Mouse (Mus musculus): ENCODE data around the gene Rc3h1. TPM values are rescaled to one million over a fixed set of nuclear protein-coding genes. Genes with fewer than 3 reads are reported as not detected.

Rc3h1 gene
- polyA plus RNA-seq, 1 experiment from 2014 or later = 8.8 TPM

DNA sequence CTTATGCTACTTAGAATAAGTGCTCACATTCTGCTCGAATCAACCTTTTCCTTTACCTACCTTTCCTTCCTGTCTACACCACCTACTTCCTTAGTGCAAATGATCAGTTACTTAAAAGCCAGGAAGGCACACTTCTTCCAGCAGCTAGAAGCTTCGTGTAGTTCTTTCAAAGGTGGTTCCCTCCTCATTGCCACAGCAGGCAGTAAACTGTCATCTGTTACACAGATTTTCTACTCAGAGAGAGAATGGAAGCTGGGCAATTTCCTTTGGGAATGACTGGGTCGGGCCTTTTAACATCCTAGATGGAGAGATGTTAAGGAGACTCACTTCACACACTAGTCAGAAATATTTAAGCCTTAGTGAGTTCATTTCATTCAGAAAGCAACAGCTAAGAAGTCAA, 99.3 kb downstream of the Rc3h1 start:
- WGBS = 69% methylated on average over 3 of the region's 3 CpGs
- no peak overlapping the region for H3K4me2 ChIP-seq

DNA sequence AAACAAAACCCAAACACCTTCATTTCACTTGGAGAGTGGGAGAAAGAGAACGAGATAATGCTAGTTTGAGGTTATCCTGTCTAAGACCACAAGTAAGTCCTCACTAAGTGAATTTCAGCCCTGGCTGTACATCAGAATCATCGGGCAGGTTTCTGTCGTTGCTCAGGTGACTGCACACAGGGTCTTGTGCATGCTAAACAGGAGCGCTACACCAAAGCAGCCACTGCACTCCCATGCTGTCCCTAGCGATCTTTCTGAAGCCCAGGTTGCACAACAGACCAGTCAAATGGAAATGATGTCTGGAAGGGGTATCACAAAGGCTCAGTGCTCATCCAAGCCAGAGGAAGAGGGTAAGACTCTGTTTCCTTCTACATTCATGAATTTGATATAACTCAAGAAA, 100.3 kb downstream of the Rc3h1 start:
- no peak overlapping the region for H3K4me2 ChIP-seq
- H3K4me1 ChIP-seq (ENCODE audit: control insufficient read depth, insufficient read depth, low read length) = no peaks in the 10 kb centered on the region
- no peak overlapping the region for H3K27ac ChIP-seq (ENCODE audit: low read depth, low read length)
- no peak for ATAC-seq (ENCODE audit: low FRiP score)
- H3K36me3 ChIP-seq (ENCODE audit: control insufficient read depth, insufficient read depth, low read length) = no peaks in the 10 kb centered on the region; the same call in 1 of the 2 replicates
- no peaks in the 10 kb centered on the region for H3K9me3 ChIP-seq (ENCODE audit: control insufficient read depth, low read length)
- DNase-seq (ENCODE audit: low spot score, missing footprints) = no peak
- H3K27me3 ChIP-seq (ENCODE audit: control insufficient read depth, insufficient read depth, low read length) = no peaks in the 10 kb centered on the region
- 83% methylated on average over 5 of the region's 5 CpGs for WGBS
- no peak overlapping the region for H3K9ac ChIP-seq (ENCODE audit: low read length)
- H3K4me3 ChIP-seq (ENCODE audit: low read depth, low read length) = no peak overlapping the region

More for the DNA sequence above, 99.3 kb downstream of the Rc3h1 start:
- Histone ChIP-seq H3K9ac (ENCODE audit: low read length) (no peak overlapping the region), H3K9me3 (ENCODE audit: control insufficient read depth, low read length) (no peaks in the 10 kb centered on the region), H3K27ac (ENCODE audit: low read depth, low read length) (no peak overlapping the region), H3K4me3 (ENCODE audit: low read depth, low read length) (no peak overlapping the region), H3K4me1 (ENCODE audit: control insufficient read depth, insufficient read depth, low read length) (no peaks in the 10 kb centered on the region), H3K36me3 (ENCODE audit: control insufficient read depth, insufficient read depth, low read length) (no peaks in the 10 kb centered on the region; the same call in 1 of the 2 replicates), H3K27me3 (ENCODE audit: control insufficient read depth, insufficient read depth, low read length) (no peaks in the 10 kb centered on the region)
- ATAC-seq (ENCODE audit: low FRiP score) = no peak
- no peak for DNase-seq (ENCODE audit: low spot score, missing footprints)

DNA sequence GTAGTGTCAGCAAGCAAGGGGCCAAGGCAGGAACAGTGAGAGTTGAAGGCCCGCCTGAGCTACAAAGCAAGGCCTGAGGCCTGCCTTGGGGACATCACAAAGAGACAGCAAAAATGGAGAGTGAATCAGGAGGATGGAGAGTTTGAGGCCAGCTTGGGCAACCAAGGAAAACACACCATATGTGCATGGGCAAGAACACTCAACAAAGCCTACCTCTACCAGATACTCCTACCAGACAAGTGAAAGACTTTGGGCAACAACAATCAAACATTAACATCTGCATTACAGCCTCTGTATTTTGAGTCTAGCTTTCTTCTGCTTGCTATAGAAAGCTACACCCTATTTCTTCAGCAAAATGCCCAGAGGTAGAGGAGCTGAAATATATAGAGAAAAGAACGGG, 101.8 kb downstream of the Rc3h1 start:
- Histone ChIP-seq H3K4me3 (ENCODE audit: low read depth, low read length) (no peak overlapping the region), H3K36me3 (ENCODE audit: control insufficient read depth, insufficient read depth, low read length) (peaks cover 2% of the 10 kb centered on the region; the same call in 1 of the 2 replicates), H3K9ac (ENCODE audit: low read length) (no peak overlapping the region), H3K4me2 (no peak overlapping the region), H3K9me3 (ENCODE audit: control insufficient read depth, low read length) (no peaks in the 10 kb centered on the region), H3K4me1 (ENCODE audit: control insufficient read depth, insufficient read depth, low read length) (no peaks in the 10 kb centered on the region), H3K27ac (ENCODE audit: low read depth, low read length) (no peak overlapping the region), H3K27me3 (ENCODE audit: control insufficient read depth, insufficient read depth, low read length) (no peaks in the 10 kb centered on the region)
- 90% methylated on average over 2 of the region's 2 CpGs for WGBS
- ATAC-seq (ENCODE audit: low FRiP score) = no peak
- no peak for DNase-seq (ENCODE audit: low spot score, missing footprints)

DNA sequence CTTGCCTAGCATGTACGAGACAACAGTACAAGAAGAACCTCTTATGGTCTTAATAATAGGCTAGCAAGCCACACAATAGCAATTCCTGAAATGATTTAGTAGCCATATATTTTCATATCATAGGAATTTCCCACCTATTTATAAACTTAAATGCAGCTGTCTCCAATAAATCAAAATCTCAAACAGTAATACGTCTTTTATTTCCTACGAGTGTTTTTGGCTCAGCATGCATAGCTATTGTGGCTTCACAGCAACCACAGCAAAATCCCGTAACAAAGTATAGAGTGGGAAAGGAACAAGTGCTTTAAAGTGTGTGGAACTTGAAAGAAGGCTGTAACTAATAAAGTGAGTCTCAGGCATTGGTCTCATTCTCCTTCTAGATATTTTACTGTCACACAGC, 104.2 kb downstream of the Rc3h1 start:
- H3K4me1 ChIP-seq (ENCODE audit: control insufficient read depth, insufficient read depth, low read length) = no peaks in the 10 kb centered on the region
- H3K4me2 ChIP-seq = no peak overlapping the region
- 95% methylated on average over 4 of the region's 4 CpGs for WGBS
- ATAC-seq (ENCODE audit: low FRiP score) = no peak
- no peaks in the 10 kb centered on the region for H3K9me3 ChIP-seq (ENCODE audit: control insufficient read depth, low read length)
- no peak for DNase-seq (ENCODE audit: low spot score, missing footprints)
- no peaks in the 10 kb centered on the region for H3K27me3 ChIP-seq (ENCODE audit: control insufficient read depth, insufficient read depth, low read length)
- H3K4me3 ChIP-seq (ENCODE audit: low read depth, low read length) = no peak overlapping the region
- H3K9ac ChIP-seq (ENCODE audit: low read length) = no peak overlapping the region
- H3K27ac ChIP-seq (ENCODE audit: low read depth, low read length) = no peak overlapping the region
- H3K36me3 ChIP-seq (ENCODE audit: control insufficient read depth, insufficient read depth, low read length) = peaks cover 2% of the 10 kb centered on the region; the same call in 1 of the 2 replicates

DNA sequence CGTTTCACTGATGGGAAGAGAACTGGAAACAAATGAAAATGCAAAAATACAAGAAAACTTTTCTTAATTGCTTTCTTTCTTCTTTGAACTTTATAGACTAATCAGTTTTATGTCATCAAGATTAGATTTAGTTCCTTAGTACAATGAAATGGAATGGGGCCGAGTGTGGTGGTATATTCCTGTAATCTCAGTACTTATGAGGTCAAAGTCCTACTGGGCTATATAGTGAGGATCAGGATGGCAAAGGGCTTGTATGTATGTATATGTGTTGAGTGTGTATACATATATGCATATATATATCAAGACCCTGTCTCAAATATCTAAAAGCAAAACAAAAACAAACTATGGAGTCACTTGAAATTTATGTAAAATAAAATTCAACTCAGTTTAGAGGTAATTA, 110.2 kb downstream of the Rc3h1 start:
- Histone ChIP-seq H3K4me3 (ENCODE audit: low read depth, low read length) (no peak overlapping the region), H3K4me2 (no peak overlapping the region), H3K4me1 (ENCODE audit: control insufficient read depth, insufficient read depth, low read length) (no peaks in the 10 kb centered on the region), H3K9ac (ENCODE audit: low read length) (no peak overlapping the region), H3K27me3 (ENCODE audit: control insufficient read depth, insufficient read depth, low read length) (no peaks in the 10 kb centered on the region), H3K36me3 (ENCODE audit: control insufficient read depth, insufficient read depth, low read length) (peaks cover 10% of the 10 kb centered on the region; the same call in 1 of the 2 replicates), H3K27ac (ENCODE audit: low read depth, low read length) (no peak overlapping the region), H3K9me3 (ENCODE audit: control insufficient read depth, low read length) (no peaks in the 10 kb centered on the region)
- DNase-seq (ENCODE audit: low spot score, missing footprints) (no peak), ATAC-seq (ENCODE audit: low FRiP score) (no peak)
- WGBS = 79% methylated on average over 2 of the region's 2 CpGs

DNA sequence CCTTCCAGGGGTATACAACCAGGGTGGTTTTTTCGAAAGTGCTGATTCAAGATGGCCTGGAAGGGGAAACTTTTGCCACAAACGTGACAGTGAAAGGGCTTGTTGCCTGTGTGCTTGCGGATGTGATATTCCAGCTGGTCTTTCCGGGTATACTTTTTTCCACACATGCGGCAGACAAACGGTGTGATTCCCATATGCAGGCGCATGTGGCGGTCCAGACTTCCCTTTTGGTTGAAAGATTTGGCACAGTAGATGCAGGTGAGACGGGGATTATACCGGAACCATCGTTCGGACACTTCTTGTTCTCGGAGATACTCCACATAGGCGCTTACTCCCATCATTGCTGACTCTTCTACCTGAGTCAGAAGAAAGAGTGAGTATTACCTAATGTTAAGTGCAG, 113.8 kb downstream of the Rc3h1 start:
- Histone ChIP-seq H3K9me3 (ENCODE audit: control insufficient read depth, low read length) (no peaks in the 10 kb centered on the region), H3K9ac (ENCODE audit: low read length) (no peak overlapping the region), H3K4me3 (ENCODE audit: low read depth, low read length) (no peak overlapping the region), H3K36me3 (ENCODE audit: control insufficient read depth, insufficient read depth, low read length) (peaks cover 9% of the 10 kb centered on the region; the same call in 1 of the 2 replicates), H3K27ac (ENCODE audit: low read depth, low read length) (no peak overlapping the region), H3K4me2 (no peak overlapping the region), H3K27me3 (ENCODE audit: control insufficient read depth, insufficient read depth, low read length) (no peaks in the 10 kb centered on the region), H3K4me1 (ENCODE audit: control insufficient read depth, insufficient read depth, low read length) (no peaks in the 10 kb centered on the region)
- DNase-seq (ENCODE audit: low spot score, missing footprints) = no peak
- no peak for ATAC-seq (ENCODE audit: low FRiP score)
- WGBS = 96% methylated on average over 14 of the region's 14 CpGs

Other genes with a start within 250 kb of the Rc3h1 start
- gene Rabgap1l, start 113.2 kb upstream of the Rc3h1 start, polyA plus RNA-seq (2014; fragmentation: Nextera tagmentation; extraction: Ambion mirVana) = 12.2 and 12.8 TPM in 2 replicates
- 1.4 and 1.9 TPM in 2 replicates for gene Serpinc1, start 72.2 kb downstream of the Rc3h1 start, polyA plus RNA-seq (2014; fragmentation: Nextera tagmentation; extraction: Ambion mirVana)
- gene Zbtb37, start 128.4 kb downstream of the Rc3h1 start, polyA plus RNA-seq (2014; fragmentation: Nextera tagmentation; extraction: Ambion mirVana) = 10.7 and 15.0 TPM in 2 replicates
- gene Dars2, start 164.2 kb downstream of the Rc3h1 start, polyA plus RNA-seq (2014; fragmentation: Nextera tagmentation; extraction: Ambion mirVana) = 56.3 and 58.7 TPM in 2 replicates
- 41.6 and 45.8 TPM in 2 replicates for gene Cenpl, start 164.3 kb downstream of the Rc3h1 start, polyA plus RNA-seq (2014; fragmentation: Nextera tagmentation; extraction: Ambion mirVana)
- 19.8 and 20.3 TPM in 2 replicates for gene Klhl20, start 225.1 kb downstream of the Rc3h1 start, polyA plus RNA-seq (2014; fragmentation: Nextera tagmentation; extraction: Ambion mirVana)
- gene Ankrd45, start 236.3 kb downstream of the Rc3h1 start, polyA plus RNA-seq (2014; fragmentation: Nextera tagmentation; extraction: Ambion mirVana) = 5.9 and 6.0 TPM in 2 replicates

Data from midbrain, embryonic 11.5 days (tissue).